ENCODE assay signal across 29 mouse cellular contexts in genomic region chr14:28476746-28477145, GRCm38 (mm10). TPM values are rescaled to one million over a fixed set of nuclear protein-coding genes. Genes with fewer than 3 reads are reported as not detected.
"Had no signal": no experiment of that assay in that cellular context is flagged by ENCODE, and none has a peak within 500 bp of the region (broad histone marks: within the 10 kb centered on the region; RNA-seq: fewer than 3 reads in every experiment).

No protein-coding gene starts in this region.

- H3K27me3 ChIP-seq: embryonic facial prominence, embryonic 12.5 days; embryonic facial prominence, embryonic 13.5 days; embryonic facial prominence, embryonic 15.5 days had no signal

- H3K9me3 ChIP-seq: embryonic facial prominence, embryonic 10.5 days; embryonic facial prominence, embryonic 12.5 days; embryonic facial prominence, embryonic 13.5 days; embryonic facial prominence, embryonic 15.5 days; forebrain, embryonic 10.5 days; forebrain, embryonic 13.5 days; forebrain, embryonic 15.5 days had no signal

- H3K9ac ChIP-seq: embryonic facial prominence, embryonic 12.5 days; embryonic facial prominence, embryonic 13.5 days; embryonic facial prominence, embryonic 15.5 days; forebrain, embryonic 13.5 days; forebrain, embryonic 15.5 days; forebrain, postnatal 0 days had no signal

- H3K4me3 ChIP-seq: embryonic facial prominence, embryonic 10.5 days; embryonic facial prominence, embryonic 12.5 days; embryonic facial prominence, embryonic 13.5 days; embryonic facial prominence, embryonic 15.5 days; erythroblast, embryonic 14.5 days; forebrain, embryonic 10.5 days; forebrain, embryonic 13.5 days; forebrain, embryonic 15.5 days; gastrocnemius, adult 2 months; heart, adult 2 months had no signal

- DNase-seq: cerebellum, adult 2 months; cerebellum, adult 8-10 months; cerebellum, adult 9-10 months; cerebellum, adult 9-11 months; cerebellum, postnatal 14 days; cerebellum, postnatal 25 days; cerebellum, postnatal 36 days; embryo, embryonic 11 days; forebrain, postnatal 0 days; gastrocnemius, adult 2 months; gastrocnemius, postnatal 10 days; gastrocnemius, postnatal 14 days; gastrocnemius, postnatal 25 days; gastrocnemius, postnatal 36 days; heart, adult 11 months; heart, adult 18-20 months; heart, adult 2 months had no signal

- ATAC-seq: forebrain, embryonic 13.5 days; forebrain, embryonic 14.5 days; forebrain, embryonic 15.5 days; forebrain, embryonic 16.5 days; forebrain, postnatal 0 days had no signal

- H3K4me2 ChIP-seq: embryonic facial prominence, embryonic 12.5 days; embryonic facial prominence, embryonic 13.5 days; embryonic facial prominence, embryonic 15.5 days; forebrain, embryonic 13.5 days; forebrain, embryonic 15.5 days had no signal

- H3K36me3 ChIP-seq: embryonic facial prominence, embryonic 10.5 days; embryonic facial prominence, embryonic 12.5 days; embryonic facial prominence, embryonic 13.5 days; embryonic facial prominence, embryonic 15.5 days; forebrain, embryonic 10.5 days; forebrain, embryonic 15.5 days had no signal

- H3K4me1 ChIP-seq: embryonic facial prominence, embryonic 12.5 days; embryonic facial prominence, embryonic 15.5 days had no signal

- H3K27ac ChIP-seq: embryonic facial prominence, embryonic 10.5 days; embryonic facial prominence, embryonic 12.5 days; embryonic facial prominence, embryonic 13.5 days; embryonic facial prominence, embryonic 15.5 days; forebrain, embryonic 10.5 days; forebrain, embryonic 13.5 days; gastrocnemius, adult 2 months; heart, adult 2 months had no signal

RNA-seq across cellular contexts. Expression of gene Wnt5a, which starts 27.8 kb away (rescaled TPM):
- total RNA-seq: common myeloid progenitor, adult 5-6 weeks; granulocyte monocyte progenitor cell, adult 5-6 weeks had no signal
- polyA plus RNA-seq: erythroblast, embryonic 14.5 days had no signal
